Comparison of ENCODE assay signal across 9 mouse cellular contexts in the genomic region with DNA sequence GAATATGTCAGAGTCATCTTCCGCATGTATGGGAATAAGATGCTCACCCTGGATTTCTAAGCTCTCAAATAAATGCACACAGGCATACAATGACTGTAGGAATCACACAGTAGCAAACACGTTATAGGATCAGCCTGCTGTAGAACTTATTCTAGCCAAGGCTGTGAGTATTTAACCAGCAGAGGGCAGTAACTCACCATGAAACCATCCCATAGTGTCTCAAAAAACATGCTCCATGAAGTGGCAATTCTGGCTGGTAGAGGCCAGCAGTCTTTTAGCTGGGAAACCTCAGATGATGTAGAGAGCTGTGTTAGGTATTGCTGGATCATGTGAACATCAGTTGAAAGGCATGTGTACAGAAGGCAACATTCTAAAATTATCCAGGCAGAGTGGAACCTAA. TPM values are rescaled to one million over a fixed set of nuclear protein-coding genes. Genes with fewer than 3 reads are reported as not detected.
DNase-seq lines count a peak whose midpoint lies in the region; ATAC-seq lines count a peak whose summit lies in the region.
"Had no signal": no experiment of that assay in that cellular context is flagged by ENCODE, and none has a peak within 500 bp of the region (broad histone marks: within the 10 kb centered on the region; RNA-seq: fewer than 3 reads in every experiment).

No protein-coding gene starts in this region.

- no peak overlapping the region for H3K4me3 ChIP-seq in midbrain, embryonic 15.5 days
- H3K4me3 ChIP-seq: lung, embryonic 15.5 days had no signal

- H3K36me3 ChIP-seq in midbrain, embryonic 15.5 days (replicated peaks) = no peaks in the 10 kb centered on the region
- H3K36me3 ChIP-seq: lung, embryonic 15.5 days had no signal

- 37% methylated on average over 2 of the region's 2 CpGs for WGBS in midbrain, embryonic 15.5 days

- H3K4me2 ChIP-seq in midbrain, embryonic 15.5 days = no peak overlapping the region
- H3K4me2 ChIP-seq: lung, embryonic 15.5 days had no signal

- H3K27ac ChIP-seq in midbrain, embryonic 15.5 days = no peak overlapping the region
- H3K27ac ChIP-seq: lung, embryonic 15.5 days had no signal

- H3K4me1 ChIP-seq in midbrain, embryonic 15.5 days = no peaks in the 10 kb centered on the region
- H3K4me1 ChIP-seq: lung, embryonic 15.5 days had no signal

- no peaks in the 10 kb centered on the region for H3K27me3 ChIP-seq in midbrain, embryonic 15.5 days (replicated peaks)
- H3K27me3 ChIP-seq: lung, embryonic 15.5 days had no signal

- H3K9me3 ChIP-seq in midbrain, embryonic 15.5 days = no peaks in the 10 kb centered on the region
- H3K9me3 ChIP-seq: lung, embryonic 15.5 days had no signal

- no peak overlapping the region for H3K9ac ChIP-seq in midbrain, embryonic 15.5 days
- H3K9ac ChIP-seq: lung, embryonic 15.5 days had no signal

- intact Hi-C loops in heart, postnatal 25 days (cut with DNase I) = no loop called here
- intact Hi-C loops in heart, postnatal 36 days (cut with DNase I) = no loop called here

- ATAC-seq in midbrain, embryonic 15.5 days (replicated peaks) = peak; percentile 71; the same call in 1 of the 2 replicates

- peak; percentile 22 to 75 for DNase-seq in heart, adult 18-20 months
- no peak for DNase-seq in heart, postnatal 25 days (ENCODE audit: low spot score)
- peak; percentile 65 for DNase-seq in ES-CJ7 (ENCODE audit: low read depth, low spot score)
- peak; percentile 71 to 73 for DNase-seq in cerebellum, postnatal 14 days
- DNase-seq in heart, postnatal 36 days = peak; percentile 15 to 38
- DNase-seq in layer of hippocampus, postnatal 25 days (ENCODE audit: extremely low spot score in 1 of 2, low spot score in 1 of 2) = peak; percentile 14 to 28
- no peak for DNase-seq in T-cell, adult 2 months (ENCODE audit: low spot score)

RNA-seq across cellular contexts. Expression of gene Duxbl3, which starts 45.3 kb away (rescaled TPM):
- total RNA-seq in heart, adult 18-20 months (2021) = not detected
- not detected for total RNA-seq in heart, postnatal 25 days (2021)
- not detected for total RNA-seq in heart, postnatal 36 days (2021)
- total RNA-seq in layer of hippocampus, postnatal 25 days (2021) = under 1 TPM; 0.35 to 0.49 TPM
- polyA plus RNA-seq in midbrain, embryonic 15.5 days (2015; fragmentation: Nextera tagmentation; extraction: Ambion mirVana) = 1.3 and 2.8 TPM in 2 replicates

Comparison
In these comparisons a context has a peak if more than half of its experiments do, and no peak if none do; other contexts are left out.
1. DNase-seq: peak in heart, adult 18-20 months (2 of 2), ES-CJ7 (single experiment), cerebellum, postnatal 14 days (2 of 2), heart, postnatal 36 days (2 of 2) and layer of hippocampus, postnatal 25 days (2 of 2); none in heart, postnatal 25 days (single experiment) and T-cell, adult 2 months (single experiment).